Mouse (Mus musculus) liver, adult 2 months (tissue): Measurements from ENCODE around the gene Kcnmb4.

Source experiments
- CTCF ChIP-seq: fragments of 200-500 bp; IDR thresholded peaks from 2 replicates; pipeline ENCODE4 v1.5.1; 2011; ENCODE audit warnings: low read depth, low read length, control low read depth
- POLR2A ChIP-seq: fragments of 200-500 bp; IDR thresholded peaks from 2 replicates; pipeline ENCODE4 v1.6.1; 2011; ENCODE audit warnings: low read length, control low read depth; ENCODE audit not compliant: insufficient read depth; ENCODE audit errors: extremely low read depth

DNA sequence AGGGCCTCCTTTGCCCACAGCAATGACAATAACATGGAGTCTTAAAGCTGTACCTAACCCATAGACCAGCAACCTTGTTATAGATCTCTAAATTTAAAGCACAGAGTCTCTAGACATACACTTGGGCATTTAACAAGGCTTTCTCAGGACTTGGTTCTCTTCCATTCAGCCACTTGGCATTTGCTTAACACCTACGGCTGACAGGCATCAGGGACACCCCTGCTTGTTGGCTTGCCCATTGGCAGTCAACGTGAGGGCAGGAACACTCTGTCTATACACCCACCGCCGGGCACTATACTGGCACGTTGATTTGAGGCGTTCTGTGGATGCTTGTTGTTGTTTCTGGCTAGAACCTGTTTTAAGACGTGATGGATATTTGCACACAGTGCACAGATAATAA lies 41.3 kb downstream of the Kcnmb4 start:
- TF ChIP-seq POLR2A (no peak), CTCF (no peak)
